Mouse (Mus musculus) gastrocnemius, postnatal 14 days (tissue): ENCODE results near the gene Gcnt2. TPM values are rescaled to one million over a fixed set of nuclear protein-coding genes. Genes with fewer than 3 reads are reported as not detected.
A peak's percentile ranks its signal among the peaks of the same experiment; 100 is the strongest.
"Not testable (repeated sequence)": the region's sequence is repeated elsewhere in the genome, so short reads cannot be mapped to it uniquely, and the experiment has no call there.

ENCODE experiments used
- DNase-seq: peaks from one replicate; pipeline ENCODE4 v3.0.0; 2021; ENCODE audit warnings: mixed read lengths
- intact Hi-C: fragments of 180-260 bp; cut with DNase I; formaldehyde crosslinking; loops from one replicate; pipeline ENCODE4 v1.15.1; 2025; ENCODE audit warnings: low total_unique reads
- total RNA-seq, 2 experiments: library from RNA; stranded (reverse); gene quantifications; 2 replicates each; pipeline ENCODE4 v1.2.3; 2021

The Gcnt2 gene
- total RNA-seq, 2 experiments from 2014 or later = 3.9 to 5.8 TPM

DNA sequence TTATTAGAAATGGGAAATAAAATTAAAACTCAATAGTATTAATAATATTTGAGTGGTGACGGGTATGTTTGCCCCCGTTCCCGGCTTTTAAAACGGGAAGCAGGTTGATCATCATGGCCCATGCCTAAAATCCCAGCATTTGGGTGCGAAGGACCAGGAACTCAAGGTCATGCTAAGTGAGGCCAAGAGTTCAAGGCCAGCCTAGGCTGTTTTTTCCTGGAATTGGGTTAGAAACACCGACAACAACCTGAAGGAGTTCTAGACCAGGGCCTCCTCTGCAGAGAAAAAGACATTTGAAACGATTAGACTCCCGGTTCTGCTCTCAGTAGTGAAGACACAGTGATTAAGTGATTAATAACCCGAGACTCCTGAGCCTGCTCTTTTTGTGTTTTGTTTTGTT, 3.5 kb downstream of the Gcnt2 start:
- intact Hi-C loops = no loop called here
- no peak for DNase-seq

- intact Hi-C loops = no loop called here
- no peak for DNase-seq
Measured at GRCm38 (mm10) chr13:40868844-40869587, 9.5 kb downstream of the Gcnt2 start.

GRCm38 (mm10) chr13:40874021-40874420, 14.5 kb downstream of the Gcnt2 start:
- intact Hi-C loops = no loop called here
- no peak for DNase-seq

GRCm38 (mm10) chr13:40875415-40875814, 15.9 kb downstream of the Gcnt2 start:
- no peak for DNase-seq

DNA sequence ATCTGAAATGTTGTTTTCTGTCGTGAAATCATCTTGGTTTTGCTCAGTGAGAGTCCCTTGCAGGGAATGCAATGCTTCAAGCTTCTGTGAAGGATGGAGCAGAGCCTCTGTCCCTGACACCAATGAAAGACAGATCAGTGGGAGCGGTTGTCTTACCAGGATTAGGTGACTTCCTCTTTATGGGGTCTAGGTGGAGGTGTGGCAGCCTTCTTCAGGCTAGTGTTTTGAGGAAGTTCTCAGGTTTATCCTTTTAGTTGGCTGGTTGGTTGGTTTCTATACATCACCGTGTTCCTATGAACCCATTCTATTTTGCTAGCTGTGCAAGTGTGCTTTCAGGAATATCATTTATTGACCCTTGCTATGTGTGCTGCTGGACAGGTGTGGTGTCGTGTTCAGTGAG, 18.0 kb downstream of the Gcnt2 start:
- DNase-seq = no peak
- intact Hi-C loops = loop anchor here (5.0 kb wide), 1 partner anchor 1565 kb away; no protein-coding TSS in a partner anchor

More at GRCm38 (mm10) chr13:40875415-40875814, 15.9 kb downstream of the Gcnt2 start:
- intact Hi-C loops = loop anchor here (5.0 kb wide), 1 partner anchor 1567 kb away; no protein-coding TSS in a partner anchor

- no peak for DNase-seq
- intact Hi-C loops = no loop called here
Measured at GRCm38 (mm10) chr13:40880557-40880956, 21.0 kb downstream of the Gcnt2 start.

DNA sequence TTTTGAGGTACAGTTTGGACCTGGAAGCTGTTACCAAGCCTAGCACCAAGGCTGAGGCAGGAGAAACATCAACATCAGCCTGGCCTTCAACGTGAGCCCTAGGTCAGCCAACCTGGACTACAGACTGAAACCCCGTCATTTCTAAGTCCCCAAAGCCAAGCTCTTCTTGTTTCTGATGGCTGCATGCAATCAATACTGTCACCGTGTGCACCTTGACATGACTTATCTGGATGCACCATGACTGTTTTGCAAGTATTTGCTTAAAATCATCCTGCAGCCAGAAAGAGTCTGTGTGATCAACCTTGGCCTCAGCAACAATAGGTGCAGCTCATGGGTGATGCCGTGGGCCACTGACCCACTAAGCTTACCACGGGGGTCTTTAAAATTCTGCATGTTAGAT, 23.1 kb downstream of the Gcnt2 start:
- no peak for DNase-seq
- intact Hi-C loops = no loop called here

- DNase-seq = no peak
- intact Hi-C loops = no loop called here
Measured at GRCm38 (mm10) chr13:40883903-40884302, 24.3 kb downstream of the Gcnt2 start.

DNA sequence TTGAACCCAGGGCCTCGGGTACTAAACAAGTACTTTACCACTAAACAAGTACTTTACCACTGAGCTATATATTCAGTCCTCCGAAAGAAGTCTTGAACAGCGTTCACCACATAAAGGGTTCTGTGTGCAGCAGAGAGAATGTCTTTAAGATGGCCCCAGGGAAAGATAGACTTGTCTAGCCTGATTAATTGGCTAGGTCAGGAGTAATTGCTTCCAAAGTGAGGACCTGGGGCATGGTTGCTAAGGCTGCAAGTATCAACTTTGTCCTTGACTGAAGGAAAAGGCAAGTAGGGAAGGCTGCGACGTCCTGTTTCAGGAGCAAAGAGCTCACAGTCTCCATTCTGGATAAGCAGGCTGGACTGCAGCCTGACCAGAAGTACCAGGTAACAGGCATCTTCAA, 25.3 kb downstream of the Gcnt2 start:
- DNase-seq = no peak
- intact Hi-C loops = no loop called here

GRCm38 (mm10) chr13:40885935-40886642, 26.5 kb downstream of the Gcnt2 start:
- intact Hi-C loops = no loop called here
- no peak for DNase-seq

GRCm38 (mm10) chr13:40886643-40887381, 27.3 kb downstream of the Gcnt2 start:
- DNase-seq = no peak
- intact Hi-C loops = no loop called here

DNA sequence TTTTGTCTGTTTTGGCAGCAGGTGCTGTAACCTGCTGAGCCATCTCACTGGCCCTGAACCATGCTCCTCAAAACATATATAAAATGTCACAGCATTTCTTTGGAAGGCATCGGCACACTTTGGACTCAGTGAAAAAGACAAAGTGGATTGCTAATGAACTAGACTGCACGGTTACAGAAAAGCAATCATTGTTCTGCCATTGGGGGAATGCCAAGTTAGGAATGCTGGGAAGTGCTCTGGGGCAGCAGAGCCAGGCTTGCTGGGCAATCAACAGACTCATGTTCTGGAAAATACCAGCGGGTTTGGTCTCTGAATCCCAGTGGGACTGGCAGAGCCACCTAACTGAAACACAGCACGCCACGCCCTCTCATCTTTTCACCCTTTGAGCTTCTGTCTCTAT, 31.0 kb downstream of the Gcnt2 start:
- DNase-seq = no peak
- intact Hi-C loops = no loop called here

- intact Hi-C loops = not testable (repeated sequence)
Measured at GRCm38 (mm10) chr13:40891369-40891768, 31.8 kb downstream of the Gcnt2 start.

DNA sequence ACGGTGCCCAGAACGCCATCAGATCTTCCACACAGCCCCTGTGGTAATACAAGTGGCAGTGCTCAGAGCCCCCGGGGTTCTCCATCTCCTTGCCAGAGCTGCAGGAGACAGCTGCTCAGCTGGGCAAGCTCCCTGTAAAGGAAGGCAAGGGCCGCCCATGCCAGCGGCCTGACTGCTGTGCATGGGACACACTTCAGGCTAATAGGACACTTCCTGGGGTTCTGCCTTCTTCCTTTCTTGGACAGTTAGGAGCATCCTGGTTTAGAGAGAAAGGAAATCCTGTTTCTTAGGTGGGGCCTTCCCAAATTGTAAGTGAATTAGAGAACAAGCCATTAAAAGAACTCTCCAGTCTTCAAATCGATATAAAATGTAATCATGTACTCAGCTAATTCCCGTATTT, 32.5 kb downstream of the Gcnt2 start:
- peak; percentile 10 for DNase-seq
- intact Hi-C loops = no loop called here

More at GRCm38 (mm10) chr13:40891369-40891768, 31.8 kb downstream of the Gcnt2 start:
- not testable (repeated sequence) for DNase-seq

GRCm38 (mm10) chr13:40892547-40892946, 33.0 kb downstream of the Gcnt2 start:
- intact Hi-C loops = no loop called here
- no peak for DNase-seq

- DNase-seq = no peak
- intact Hi-C loops = no loop called here
Measured at GRCm38 (mm10) chr13:40893573-40893972, 34.0 kb downstream of the Gcnt2 start.

- DNase-seq, intact Hi-C loops: not testable (repeated sequence)
Measured at GRCm38 (mm10) chr13:40898049-40898690, 38.6 kb downstream of the Gcnt2 start.

- intact Hi-C loops = no loop called here
- no peak for DNase-seq
Measured at GRCm38 (mm10) chr13:40898698-40899097, 39.1 kb downstream of the Gcnt2 start.

DNA sequence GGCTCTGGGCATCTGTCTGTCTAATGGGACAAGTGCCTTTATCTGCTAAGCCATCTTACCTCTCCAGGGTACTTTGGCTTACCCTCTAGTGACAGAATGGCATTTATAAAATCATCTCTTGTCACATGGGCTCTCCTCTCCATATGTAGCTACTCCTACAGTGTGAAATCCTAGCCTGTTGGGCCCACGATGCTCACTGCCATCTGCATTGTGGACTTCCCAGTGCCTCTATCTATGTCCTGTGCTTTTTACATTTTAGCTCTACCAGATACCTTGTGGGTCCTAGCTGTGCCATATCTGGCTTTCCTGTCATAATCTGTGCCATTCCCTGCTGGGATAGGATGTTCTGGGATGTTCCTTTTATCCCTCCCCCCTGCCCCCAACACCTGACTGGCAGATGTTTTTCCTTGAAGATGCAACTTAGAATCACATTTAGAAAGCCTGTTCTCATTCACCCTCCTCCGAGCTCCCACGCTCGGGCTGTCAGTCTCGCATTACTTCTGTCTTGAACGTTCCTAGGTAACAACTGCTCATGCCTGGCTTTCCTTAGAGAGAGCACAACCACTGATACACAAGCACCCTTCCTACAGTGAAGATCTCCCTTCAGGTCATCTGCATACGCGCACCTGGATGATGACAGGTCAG, 39.9 kb downstream of the Gcnt2 start:
- intact Hi-C loops = no loop called here
- no peak for DNase-seq
